Mouse (Mus musculus) heart, postnatal 0 days (tissue): Measurements from ENCODE around the gene Ect2l.

Experiments used
- CTCF ChIP-seq: IDR thresholded peaks from 2 replicates; pipeline ENCODE4 v1.5.1; 2016; ENCODE audit warnings: antibody characterized with exemption, control low read depth, low read depth
- EP300 ChIP-seq: IDR thresholded peaks from 2 replicates; pipeline ENCODE4 v1.6.1; 2016; ENCODE audit warnings: antibody characterized with exemption, low read depth

DNA sequence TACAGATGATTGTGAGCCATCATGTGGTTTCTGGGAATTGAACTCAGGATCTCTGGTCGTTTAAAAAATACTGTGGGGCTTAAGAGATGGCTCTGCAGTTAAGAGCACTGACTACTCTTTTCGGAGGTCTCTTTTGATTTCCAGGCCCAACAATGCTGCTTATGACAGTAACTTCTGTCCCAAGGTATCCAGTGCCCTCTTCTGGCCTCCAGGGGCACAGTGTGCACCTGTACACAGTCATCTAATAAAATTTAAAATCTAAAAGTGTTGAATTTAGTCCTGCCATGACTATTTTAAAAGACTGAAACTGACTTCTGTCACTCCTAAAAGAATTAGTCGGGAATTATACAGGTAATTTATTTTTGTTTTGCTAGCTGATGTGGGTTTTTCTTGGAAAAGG is 23.2 kb upstream of the Ect2l start:
- TF ChIP-seq CTCF (no peak; the same call in 1 of the 2 replicates), EP300 (no peak)
